Mouse (Mus musculus) heart, embryonic 11.5 days (tissue): Measurements from ENCODE around the gene Rab8a. TPM values are rescaled to one million over a fixed set of nuclear protein-coding genes. Genes with fewer than 3 reads are reported as not detected.

Experiments
- ATAC-seq: fragments of 200-750 bp; cut with Nextera tagmentation; replicated peaks from 2 replicates; pipeline ENCODE4 v1.8.0; 2017; ENCODE audit warnings: moderate library complexity; ENCODE audit not compliant: insufficient number of reproducible peaks, low FRiP score, low TSS enrichment
- H3K27ac ChIP-seq: fragments of 300-500 bp; sonication (generic); 2 replicates; pipeline ENCODE4 v1.5.1; 2014; ENCODE audit warnings: mild to moderate bottlenecking, low read depth, low read length
- H3K27me3 ChIP-seq: fragments of 300-500 bp; sonication (generic); 2 replicates; pipeline ENCODE4 v1.6.1; 2014; ENCODE audit warnings: mild to moderate bottlenecking, low read length, mixed read lengths; ENCODE audit not compliant: control insufficient read depth, insufficient read depth
- H3K36me3 ChIP-seq: fragments of 300-500 bp; sonication (generic); 2 replicates; pipeline ENCODE4 v1.6.1; 2014; ENCODE audit warnings: mild to moderate bottlenecking, low read length, moderate library complexity, mixed read lengths; ENCODE audit not compliant: control insufficient read depth, insufficient read depth
- H3K4me1 ChIP-seq: fragments of 300-500 bp; sonication (generic); 2 replicates; pipeline ENCODE4 v1.6.1; 2014; ENCODE audit warnings: low read length; ENCODE audit not compliant: control insufficient read depth, insufficient read depth
- H3K4me2 ChIP-seq: fragments of 300-500 bp; sonication (generic); 2 replicates; pipeline ENCODE4 v1.6.1; 2014; ENCODE audit warnings: mild to moderate bottlenecking, moderate library complexity
- H3K4me3 ChIP-seq: fragments of 300-500 bp; sonication (generic); 2 replicates; pipeline ENCODE4 v1.5.1; 2014; ENCODE audit warnings: low read depth, low read length
- H3K9ac ChIP-seq: fragments of 300-500 bp; sonication (generic); 2 replicates; pipeline ENCODE4 v1.6.1; 2014; ENCODE audit warnings: mild to moderate bottlenecking, low read depth, low read length, moderate library complexity
- H3K9me3 ChIP-seq: fragments of 300-500 bp; sonication (generic); replicated peaks from 2 replicates; pipeline ENCODE4 v1.6.1; 2016; ENCODE audit warnings: low read length; ENCODE audit not compliant: control insufficient read depth
- WGBS: fragments of 180-500 bp; shearing (Covaris S2); extraction: QIAGEN DNeasy Blood & Tissue Kit; methylation state at CpG from one replicate; pipeline ENCODE4 v1.1.7; 2014; ENCODE audit not compliant: insufficient replicate concordance; 5-methylcytosine and 5-hydroxymethylcytosine counted together
- polyA plus RNA-seq: library from polyadenylated mRNA; unstranded; fragments of >200 nt; fragmentation: Nextera tagmentation; extraction: Ambion mirVana; gene quantifications from 2 replicates; pipeline ENCODE4 v1.2.1, GENCODE M21; 2014

Gene Rab8a
- polyA plus RNA-seq, 1 experiment from 2014 or later: 65.5 TPM

- 88% methylated on average over 13 of the region's 13 CpGs for WGBS
- no peak overlapping the region for H3K4me2 ChIP-seq
- H3K9ac ChIP-seq: no peak overlapping the region
- no peak overlapping the region for H3K4me3 ChIP-seq
- peaks cover 10% of the 10 kb centered on the region for H3K4me1 ChIP-seq
- peaks cover 83% of the 10 kb centered on the region for H3K36me3 ChIP-seq
- no peak overlapping the region for H3K27ac ChIP-seq
- no peaks in the 10 kb centered on the region for H3K27me3 ChIP-seq
- no peaks in the 10 kb centered on the region for H3K9me3 ChIP-seq
- no peak for ATAC-seq
These were observed 17.7 kb upstream of the Rab8a start for GRCm38 (mm10) chr8:72143256-72143824.

- H3K36me3 ChIP-seq: peaks cover 79% of the 10 kb centered on the region
- H3K27ac ChIP-seq: no peak overlapping the region
- no peak for ATAC-seq
- peaks cover 10% of the 10 kb centered on the region for H3K4me1 ChIP-seq
- WGBS: 82% methylated on average over 5 of the region's 5 CpGs
- no peaks in the 10 kb centered on the region for H3K9me3 ChIP-seq
- no peak overlapping the region for H3K4me2 ChIP-seq
- no peaks in the 10 kb centered on the region for H3K27me3 ChIP-seq
- H3K9ac ChIP-seq: no peak overlapping the region
- H3K4me3 ChIP-seq: no peak overlapping the region
These were observed 16.5 kb upstream of the Rab8a start for GRCm38 (mm10) chr8:72144345-72144975.

- peaks cover 10% of the 10 kb centered on the region for H3K4me1 ChIP-seq
- no peak overlapping the region for H3K4me2 ChIP-seq
- WGBS: 81% methylated on average over 3 of the region's 3 CpGs
- H3K9me3 ChIP-seq: no peaks in the 10 kb centered on the region
- no peak for ATAC-seq
- H3K27ac ChIP-seq: no peak overlapping the region
- H3K36me3 ChIP-seq: peaks cover 80% of the 10 kb centered on the region
- H3K9ac ChIP-seq: no peak overlapping the region
- H3K4me3 ChIP-seq: no peak overlapping the region
- H3K27me3 ChIP-seq: no peaks in the 10 kb centered on the region
These were observed 15.5 kb upstream of the Rab8a start for GRCm38 (mm10) chr8:72145511-72145910.

- H3K27ac ChIP-seq: no peak overlapping the region
- no peak overlapping the region for H3K4me3 ChIP-seq
- no peak overlapping the region for H3K4me2 ChIP-seq
- no peak overlapping the region for H3K9ac ChIP-seq
- WGBS: 76% methylated on average over 1 of the region's 1 CpGs
- peaks cover 10% of the 10 kb centered on the region for H3K4me1 ChIP-seq
- no peak for ATAC-seq
- no peaks in the 10 kb centered on the region for H3K27me3 ChIP-seq
- no peaks in the 10 kb centered on the region for H3K9me3 ChIP-seq
- peaks cover 79% of the 10 kb centered on the region for H3K36me3 ChIP-seq
These were observed 14.9 kb upstream of the Rab8a start for GRCm38 (mm10) chr8:72146056-72146455.

DNA sequence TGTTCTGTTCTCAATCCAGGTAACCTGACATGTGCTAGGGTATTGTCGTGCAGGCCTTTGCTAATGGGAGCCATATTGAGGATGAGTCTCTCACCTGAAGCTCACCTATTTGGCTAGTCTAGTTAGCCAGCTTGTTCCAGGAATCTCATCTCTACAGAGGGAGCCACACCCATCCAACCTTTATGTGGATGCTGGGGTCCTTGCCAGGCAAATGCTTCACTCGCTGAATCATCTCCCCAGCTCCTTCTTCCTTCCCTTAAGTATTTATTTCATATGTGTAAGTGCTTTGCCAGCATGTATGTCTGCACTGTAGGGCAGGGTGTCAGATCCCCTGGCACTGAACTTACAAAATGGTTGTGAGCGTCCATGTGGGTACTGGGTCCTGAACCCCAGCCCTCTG lies 14.4 kb upstream of the Rab8a start:
- no peak for ATAC-seq
- 78% methylated on average over 3 of the region's 3 CpGs for WGBS
- Histone ChIP-seq H3K27ac (no peak overlapping the region), H3K27me3 (no peaks in the 10 kb centered on the region), H3K4me1 (peaks cover 10% of the 10 kb centered on the region), H3K36me3 (peaks cover 81% of the 10 kb centered on the region), H3K4me2 (no peak overlapping the region), H3K9me3 (no peaks in the 10 kb centered on the region), H3K4me3 (no peak overlapping the region), H3K9ac (no peak overlapping the region)

- H3K4me2 ChIP-seq: no peak overlapping the region
- peaks cover 10% of the 10 kb centered on the region for H3K4me1 ChIP-seq
- peak overlapping the region; percentile 1; the same call in 1 of the 2 replicates for H3K27ac ChIP-seq
- no peak for ATAC-seq
- no peaks in the 10 kb centered on the region for H3K27me3 ChIP-seq
- H3K9ac ChIP-seq: no peak overlapping the region
- no peak overlapping the region for H3K4me3 ChIP-seq
- H3K36me3 ChIP-seq: peaks cover 74% of the 10 kb centered on the region
- WGBS: 35% methylated on average over 2 of the region's 2 CpGs
- H3K9me3 ChIP-seq: no peaks in the 10 kb centered on the region
These were observed 13.7 kb upstream of the Rab8a start for GRCm38 (mm10) chr8:72147266-72147665.

- no peak for ATAC-seq
- Histone ChIP-seq H3K27me3 (no peaks in the 10 kb centered on the region), H3K27ac (no peak overlapping the region), H3K9ac (no peak overlapping the region), H3K4me2 (no peak overlapping the region), H3K36me3 (peaks cover 58% of the 10 kb centered on the region), H3K4me3 (no peak overlapping the region), H3K4me1 (peaks cover 10% of the 10 kb centered on the region), H3K9me3 (no peaks in the 10 kb centered on the region)
- 83% methylated on average over 1 of the region's 1 CpGs for WGBS
These were observed 11.9 kb upstream of the Rab8a start for GRCm38 (mm10) chr8:72149056-72149455.

- ATAC-seq: no peak
These were observed 9.5 kb upstream of the Rab8a start for GRCm38 (mm10) chr8:72151418-72152078.

More at GRCm38 (mm10) chr8:72151418-72152078, 9.5 kb upstream of the Rab8a start:
- Histone ChIP-seq H3K4me2 (no peak overlapping the region), H3K9me3 (no peaks in the 10 kb centered on the region), H3K4me1 (peaks cover 4% of the 10 kb centered on the region), H3K27me3 (no peaks in the 10 kb centered on the region), H3K9ac (no peak overlapping the region), H3K36me3 (peaks cover 38% of the 10 kb centered on the region), H3K4me3 (no peak overlapping the region), H3K27ac (no peak overlapping the region)
- WGBS: 77% methylated on average over 3 of the region's 3 CpGs
